Mouse (Mus musculus): Measurements from ENCODE around the gene Stard10. TPM values are rescaled to one million over a fixed set of nuclear protein-coding genes. Genes with fewer than 3 reads are reported as not detected.

The Stard10 gene
- polyA plus RNA-seq, 1 experiment from 2014 or later: 9.8 TPM

- no peak overlapping the region for H3K27ac ChIP-seq
- DNase-seq (ENCODE audit: low spot score): no peak
- no peak overlapping the region for H3K4me3 ChIP-seq
- no peaks in the 10 kb centered on the region for H3K27me3 ChIP-seq (ENCODE audit: insufficient read depth, poor library complexity, severe bottlenecking)
- H3K9me3 ChIP-seq: no peaks in the 10 kb centered on the region
- WGBS: 84% methylated on average over 5 of the region's 5 CpGs
- H3K4me1 ChIP-seq (replicated peaks): peaks cover 9% of the 10 kb centered on the region; the same call in 1 of the 2 replicates
- no peaks in the 10 kb centered on the region for H3K36me3 ChIP-seq
Measured at GRCm38 (mm10) chr7:101363914-101364313, 47.0 kb downstream of the Stard10 start.

- no peak for DNase-seq (ENCODE audit: low spot score)
Measured at GRCm38 (mm10) chr7:101367901-101368852, 51.3 kb downstream of the Stard10 start.

GRCm38 (mm10) chr7:101369666-101370065 is 52.8 kb downstream of the Stard10 start:
- DNase-seq (ENCODE audit: low spot score): no peak
- Histone ChIP-seq H3K36me3 (no peaks in the 10 kb centered on the region), H3K27ac (no peak overlapping the region), H3K4me1 (replicated peaks) (0 out of 2 replicates have a peak, but pooled peaks cover 3% of the 10 kb centered on the region), H3K27me3 (ENCODE audit: insufficient read depth, poor library complexity, severe bottlenecking) (peaks cover 5% of the 10 kb centered on the region; the same call in 1 of the 2 replicates), H3K9me3 (no peaks in the 10 kb centered on the region), H3K4me3 (no peak overlapping the region)
- 74% methylated on average over 7 of the region's 7 CpGs for WGBS

More at GRCm38 (mm10) chr7:101367901-101368852, 51.3 kb downstream of the Stard10 start:
- Histone ChIP-seq H3K9me3 (no peaks in the 10 kb centered on the region), H3K4me1 (replicated peaks) (peaks cover 9% of the 10 kb centered on the region; the same call in 1 of the 2 replicates), H3K27ac (no peak overlapping the region), H3K27me3 (ENCODE audit: insufficient read depth, poor library complexity, severe bottlenecking) (peaks cover 4% of the 10 kb centered on the region; the same call in 1 of the 2 replicates), H3K4me3 (no peak overlapping the region), H3K36me3 (no peaks in the 10 kb centered on the region)
- WGBS: 70% methylated on average over 11 of the region's 11 CpGs

GRCm38 (mm10) chr7:101373082-101373481 is 56.2 kb downstream of the Stard10 start:
- peaks cover 12% of the 10 kb centered on the region for H3K4me1 ChIP-seq (replicated peaks)
- H3K9me3 ChIP-seq: no peaks in the 10 kb centered on the region
- no peak overlapping the region for H3K4me3 ChIP-seq
- no peaks in the 10 kb centered on the region for H3K36me3 ChIP-seq
- 0 out of 2 replicates have a peak overlapping the region, but pooled peaks have one; percentile 29 for H3K27ac ChIP-seq
- DNase-seq (ENCODE audit: low spot score): no peak
- H3K27me3 ChIP-seq (ENCODE audit: insufficient read depth, poor library complexity, severe bottlenecking): peaks cover 5% of the 10 kb centered on the region; the same call in 1 of the 2 replicates
- 86% methylated on average over 26 of the region's 26 CpGs for WGBS

GRCm38 (mm10) chr7:101374155-101374554 is 57.3 kb downstream of the Stard10 start:
- no peaks in the 10 kb centered on the region for H3K9me3 ChIP-seq
- no peak overlapping the region for H3K4me3 ChIP-seq
- no peak overlapping the region for H3K27ac ChIP-seq
- H3K4me1 ChIP-seq (replicated peaks): peaks cover 19% of the 10 kb centered on the region
- no peaks in the 10 kb centered on the region for H3K36me3 ChIP-seq
- no peak for DNase-seq (ENCODE audit: low spot score)
- peaks cover 5% of the 10 kb centered on the region; the same call in 1 of the 2 replicates for H3K27me3 ChIP-seq (ENCODE audit: insufficient read depth, poor library complexity, severe bottlenecking)

- DNase-seq (ENCODE audit: low spot score): no peak
- 84% methylated on average over 10 of the region's 10 CpGs for WGBS
- Histone ChIP-seq H3K4me3 (no peak overlapping the region), H3K36me3 (no peaks in the 10 kb centered on the region), H3K4me1 (replicated peaks) (peaks cover 26% of the 10 kb centered on the region), H3K9me3 (no peaks in the 10 kb centered on the region), H3K27ac (no peak overlapping the region), H3K27me3 (ENCODE audit: insufficient read depth, poor library complexity, severe bottlenecking) (peaks cover 5% of the 10 kb centered on the region; the same call in 1 of the 2 replicates)
Measured at GRCm38 (mm10) chr7:101376701-101377340, 59.9 kb downstream of the Stard10 start.

- WGBS: 42% methylated on average over 7 of the region's 7 CpGs
- DNase-seq (ENCODE audit: low spot score): peak; percentile 22
- H3K36me3 ChIP-seq: no peaks in the 10 kb centered on the region
- H3K27me3 ChIP-seq (ENCODE audit: insufficient read depth, poor library complexity, severe bottlenecking): peaks cover 5% of the 10 kb centered on the region; the same call in 1 of the 2 replicates
- no peaks in the 10 kb centered on the region for H3K9me3 ChIP-seq
- H3K4me3 ChIP-seq: no peak overlapping the region
- H3K27ac ChIP-seq: peak overlapping the region; percentile 68
- H3K4me1 ChIP-seq (replicated peaks): peaks cover 26% of the 10 kb centered on the region
Measured at GRCm38 (mm10) chr7:101377741-101378262, 60.9 kb downstream of the Stard10 start.

GRCm38 (mm10) chr7:101378285-101378684 is 61.4 kb downstream of the Stard10 start:
- no peak overlapping the region for H3K4me3 ChIP-seq
- DNase-seq (ENCODE audit: low spot score): no peak
- no peaks in the 10 kb centered on the region for H3K9me3 ChIP-seq
- H3K36me3 ChIP-seq: no peaks in the 10 kb centered on the region
- 60% methylated on average over 3 of the region's 3 CpGs for WGBS
- H3K27me3 ChIP-seq (ENCODE audit: insufficient read depth, poor library complexity, severe bottlenecking): 0 out of 2 replicates have a peak, but pooled peaks cover under 1% of the 10 kb centered on the region
- peak overlapping the region; percentile 68 for H3K27ac ChIP-seq
- peaks cover 26% of the 10 kb centered on the region for H3K4me1 ChIP-seq (replicated peaks)

GRCm38 (mm10) chr7:101378796-101379465 is 62.0 kb downstream of the Stard10 start:
- WGBS: 67% methylated on average over 5 of the region's 5 CpGs
- Histone ChIP-seq H3K4me1 (replicated peaks) (peaks cover 26% of the 10 kb centered on the region), H3K27ac (peak overlapping the region; percentile 46), H3K4me3 (no peak overlapping the region), H3K9me3 (no peaks in the 10 kb centered on the region), H3K36me3 (no peaks in the 10 kb centered on the region), H3K27me3 (ENCODE audit: insufficient read depth, poor library complexity, severe bottlenecking) (no peaks in the 10 kb centered on the region)
- no peak for DNase-seq (ENCODE audit: low spot score)

GRCm38 (mm10) chr7:101379732-101380131 is 62.8 kb downstream of the Stard10 start:
- Histone ChIP-seq H3K36me3 (no peaks in the 10 kb centered on the region), H3K4me1 (replicated peaks) (peaks cover 28% of the 10 kb centered on the region), H3K27ac (peak overlapping the region; percentile 46), H3K9me3 (no peaks in the 10 kb centered on the region), H3K4me3 (no peak overlapping the region), H3K27me3 (ENCODE audit: insufficient read depth, poor library complexity, severe bottlenecking) (no peaks in the 10 kb centered on the region)
- 75% methylated on average over 2 of the region's 2 CpGs for WGBS
- DNase-seq (ENCODE audit: low spot score): no peak

- H3K4me3 ChIP-seq: no peak overlapping the region
- 88% methylated on average over 6 of the region's 6 CpGs for WGBS
- no peaks in the 10 kb centered on the region for H3K36me3 ChIP-seq
- no peak overlapping the region for H3K27ac ChIP-seq
- no peaks in the 10 kb centered on the region for H3K27me3 ChIP-seq (ENCODE audit: insufficient read depth, poor library complexity, severe bottlenecking)
- H3K9me3 ChIP-seq: no peaks in the 10 kb centered on the region
- DNase-seq (ENCODE audit: low spot score): no peak
- peaks cover 46% of the 10 kb centered on the region for H3K4me1 ChIP-seq (replicated peaks)
Measured at GRCm38 (mm10) chr7:101381512-101381911, 64.6 kb downstream of the Stard10 start.

- 71% methylated on average over 8 of the region's 8 CpGs for WGBS
- Histone ChIP-seq H3K36me3 (no peaks in the 10 kb centered on the region), H3K9me3 (no peaks in the 10 kb centered on the region), H3K27ac (no peak overlapping the region), H3K27me3 (ENCODE audit: insufficient read depth, poor library complexity, severe bottlenecking) (no peaks in the 10 kb centered on the region), H3K4me1 (replicated peaks) (peaks cover 45% of the 10 kb centered on the region), H3K4me3 (no peak overlapping the region)
- DNase-seq (ENCODE audit: low spot score): no peak
Measured at GRCm38 (mm10) chr7:101382378-101382777, 65.5 kb downstream of the Stard10 start.

Data from hindbrain, embryonic 10.5 days (tissue).